Mouse (Mus musculus) forebrain, embryonic 12.5 days (tissue): ENCODE measurements at regions not wholly inside any gene's neighbourhood (a gene's known extent, or its start where the extent isn't known, plus 50 kb on each side); places are given as distances from the start of the nearest gene placed in this dataset. TPM values are rescaled to one million over a fixed set of nuclear protein-coding genes. Genes with fewer than 3 reads are reported as not detected.

Experiments
- ATAC-seq: fragments of 200-750 bp; cut with Nextera tagmentation; 2 replicates; pipeline ENCODE4 v1.8.0; 2017; ENCODE audit warnings: moderate TSS enrichment; ENCODE audit not compliant: low FRiP score
- H3K27ac ChIP-seq: fragments of 300-500 bp; sonication (generic); 2 replicates; pipeline ENCODE4 v1.5.1; 2016; ENCODE audit warnings: mild to moderate bottlenecking
- H3K27me3 ChIP-seq: fragments of 300-500 bp; sonication (generic); 2 replicates; pipeline ENCODE4 v1.6.1; 2016; ENCODE audit warnings: mild to moderate bottlenecking
- H3K36me3 ChIP-seq: fragments of 300-500 bp; sonication (generic); replicated peaks from 2 replicates; pipeline ENCODE4 v1.6.1; 2016; ENCODE audit warnings: mild to moderate bottlenecking
- H3K4me1 ChIP-seq: fragments of 300-500 bp; sonication (generic); 2 replicates; pipeline ENCODE4 v1.6.1; 2016
- H3K4me2 ChIP-seq: fragments of 300-500 bp; sonication (generic); 2 replicates; pipeline ENCODE4 v1.6.1; 2016; ENCODE audit warnings: mild to moderate bottlenecking, moderate library complexity
- H3K4me3 ChIP-seq: fragments of 300-500 bp; sonication (generic); replicated peaks from 2 replicates; pipeline ENCODE4 v1.5.1; 2016; ENCODE audit warnings: mild to moderate bottlenecking
- H3K9ac ChIP-seq: fragments of 300-500 bp; sonication (generic); 2 replicates; pipeline ENCODE4 v1.6.1; 2016; ENCODE audit warnings: mild to moderate bottlenecking
- H3K9me3 ChIP-seq: fragments of 300-500 bp; sonication (generic); 2 replicates; pipeline ENCODE4 v1.6.1; 2016
- WGBS: fragments of 180-500 bp; shearing (Covaris S2); methylation state at CpG from one replicate; pipeline ENCODE4 v1.1.7; 2016; 5-methylcytosine and 5-hydroxymethylcytosine counted together
- microRNA-seq: library from miRNA; unstranded; fragments of <30 nt; microRNA quantifications from one replicate; pipeline ENCODE4, GENCODE M21; 2017

DNA sequence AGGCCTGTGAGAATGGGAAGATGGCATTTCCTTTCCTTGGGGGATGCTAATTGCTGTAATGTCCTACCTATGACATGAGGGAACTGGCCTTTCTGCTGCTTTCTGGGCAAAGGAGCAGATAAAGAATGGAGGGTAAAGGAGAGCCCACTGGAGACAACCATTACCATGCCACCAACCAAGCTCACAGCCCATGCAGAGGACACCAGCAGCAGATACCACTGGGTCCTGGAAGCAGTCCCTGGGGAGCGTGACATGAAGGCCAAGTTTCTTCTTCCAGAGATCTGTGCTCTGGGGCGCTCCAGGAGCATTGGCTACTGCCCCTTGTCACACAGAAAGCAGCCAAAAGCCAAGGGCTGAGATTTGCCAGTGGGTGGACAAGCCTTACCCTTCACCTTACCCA is 102.8 kb downstream of the 4931417E11Rik start:
- Histone ChIP-seq H3K27me3 (peaks cover 11% of the 10 kb centered on the region; the same call in 1 of the 2 replicates), H3K4me2 (no peak overlapping the region), H3K4me3 (no peak overlapping the region), H3K36me3 (no peaks in the 10 kb centered on the region), H3K27ac (no peak overlapping the region), H3K9ac (no peak overlapping the region), H3K4me1 (peaks cover 10% of the 10 kb centered on the region), H3K9me3 (no peaks in the 10 kb centered on the region)
- no peak for ATAC-seq
- 88% methylated on average over 2 of the region's 2 CpGs for WGBS

DNA sequence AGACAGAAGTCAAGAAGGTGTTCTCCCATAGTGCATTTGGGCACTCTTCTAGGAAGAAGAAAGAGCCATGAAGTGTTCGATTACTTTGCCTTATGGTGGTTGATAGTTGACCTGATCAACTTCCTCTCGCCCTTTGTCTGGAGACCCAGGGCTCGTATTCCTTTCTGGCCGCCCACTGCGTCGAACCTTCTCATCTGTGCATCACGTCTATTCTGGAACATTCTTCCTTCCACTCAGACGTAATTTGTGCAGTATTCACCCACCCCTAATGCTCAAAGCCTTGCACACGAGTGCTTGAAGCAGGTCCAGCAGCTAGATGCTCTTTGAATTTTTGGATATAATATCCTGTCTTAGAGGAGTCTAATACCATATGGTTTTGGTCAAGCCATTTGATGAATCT is 104.2 kb downstream of the 4931417E11Rik start:
- no peak for ATAC-seq
- H3K4me1 ChIP-seq: peaks cover 10% of the 10 kb centered on the region
- 89% methylated on average over 9 of the region's 9 CpGs for WGBS
- no peak overlapping the region for H3K9ac ChIP-seq
- no peak overlapping the region for H3K4me3 ChIP-seq
- H3K4me2 ChIP-seq: no peak overlapping the region
- H3K27me3 ChIP-seq: peaks cover 11% of the 10 kb centered on the region; the same call in 1 of the 2 replicates
- H3K9me3 ChIP-seq: no peaks in the 10 kb centered on the region
- no peaks in the 10 kb centered on the region for H3K36me3 ChIP-seq
- H3K27ac ChIP-seq: no peak overlapping the region

DNA sequence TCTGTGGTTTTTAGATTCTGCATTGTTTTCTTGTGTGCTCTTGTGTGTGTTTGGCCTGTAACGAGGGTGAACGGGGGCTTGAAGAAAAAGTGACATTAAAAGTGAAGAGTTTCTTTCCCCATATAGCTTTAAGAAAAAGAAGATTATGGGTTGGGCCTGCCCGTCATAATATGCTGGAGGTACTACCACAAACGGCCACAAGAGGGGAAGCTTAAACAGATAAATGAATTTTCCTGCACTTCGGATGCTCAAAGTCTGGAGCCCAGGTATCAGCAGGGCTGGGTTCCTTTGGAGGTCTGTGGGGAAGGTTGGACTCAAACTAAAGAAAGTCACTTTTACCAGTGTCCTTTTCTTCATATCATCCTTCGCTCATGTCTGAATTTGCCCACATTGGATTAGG is 86.8 kb downstream of the Suclg1 start:
- Histone ChIP-seq H3K27me3 (no peaks in the 10 kb centered on the region), H3K36me3 (no peaks in the 10 kb centered on the region), H3K4me1 (no peaks in the 10 kb centered on the region), H3K9ac (no peak overlapping the region), H3K4me2 (no peak overlapping the region), H3K4me3 (no peak overlapping the region), H3K27ac (no peak overlapping the region), H3K9me3 (no peaks in the 10 kb centered on the region)
- no peak for ATAC-seq
- 47% methylated on average over 6 of the region's 6 CpGs for WGBS

DNA sequence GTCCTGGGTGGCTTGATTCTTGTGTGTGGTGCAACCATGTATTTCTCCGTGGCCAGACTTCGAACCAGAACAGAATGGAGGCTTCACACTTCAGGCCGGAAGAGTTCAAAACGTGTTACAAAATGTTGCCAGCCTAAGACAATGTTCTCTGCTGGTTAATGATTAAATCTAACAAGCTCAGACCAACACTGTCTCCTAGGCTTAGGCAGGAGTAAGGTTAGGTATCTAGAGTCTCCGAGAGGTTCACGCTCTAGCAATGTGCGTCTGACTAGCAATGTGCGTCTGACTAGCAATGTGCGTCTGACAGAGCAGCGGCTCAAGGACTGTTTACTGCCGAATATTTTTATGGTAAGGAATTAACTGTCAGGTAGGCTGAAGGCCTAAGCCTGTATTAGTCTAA is 81.5 kb downstream of the Suclg1 start:
- Histone ChIP-seq H3K27ac (no peak overlapping the region), H3K9ac (no peak overlapping the region), H3K4me3 (no peak overlapping the region), H3K27me3 (no peaks in the 10 kb centered on the region), H3K4me2 (no peak overlapping the region), H3K4me1 (no peaks in the 10 kb centered on the region), H3K9me3 (no peaks in the 10 kb centered on the region), H3K36me3 (no peaks in the 10 kb centered on the region)
- ATAC-seq: no peak
- WGBS: 94% methylated on average over 11 of the region's 11 CpGs

Small RNA genes in the stretch of these regions (microRNA-seq; reads per million reads assigned to microRNA genes)
- not detected for gene Gm24370
